Mouse (Mus musculus) lung, embryonic 14.5 days (tissue): ENCODE results near the gene Bmpr1b. TPM values are rescaled to one million over a fixed set of nuclear protein-coding genes. Genes with fewer than 3 reads are reported as not detected.

Experiments used
- ATAC-seq: fragments of 200-750 bp; cut with Nextera tagmentation; 2 replicates; pipeline ENCODE4 v1.8.0; 2017; ENCODE audit warnings: mild to moderate bottlenecking, moderate TSS enrichment, moderate library complexity; ENCODE audit not compliant: insufficient read depth
- DNase-seq: peaks from one replicate; pipeline ENCODE4 v3.0.0-alpha.2; 2015
- H3K27ac ChIP-seq: fragments of 300-500 bp; sonication (generic); 2 replicates; pipeline ENCODE4 v1.5.1; 2014; ENCODE audit warnings: low read depth, mild to moderate bottlenecking, moderate library complexity
- H3K27me3 ChIP-seq: fragments of 300-500 bp; sonication (generic); 2 replicates; pipeline ENCODE4 v1.6.1; 2014; ENCODE audit warnings: low read length, control low read depth; ENCODE audit not compliant: insufficient read depth
- H3K36me3 ChIP-seq: fragments of 300-500 bp; sonication (generic); 2 replicates; pipeline ENCODE4 v1.6.1; 2014; ENCODE audit warnings: control low read depth; ENCODE audit not compliant: insufficient read depth
- H3K4me1 ChIP-seq: fragments of 300-500 bp; sonication (generic); 2 replicates; pipeline ENCODE4 v1.6.1; 2014; ENCODE audit warnings: antibody characterized with exemption, control low read depth; ENCODE audit not compliant: insufficient read depth
- H3K4me2 ChIP-seq: fragments of 300-500 bp; sonication (generic); 2 replicates; pipeline ENCODE4 v1.6.1; 2014; ENCODE audit warnings: mild to moderate bottlenecking
- H3K4me3 ChIP-seq: fragments of 300-500 bp; sonication (generic); 2 replicates; pipeline ENCODE4 v1.5.1; 2014; ENCODE audit warnings: low read depth, low read length
- H3K9ac ChIP-seq: fragments of 300-500 bp; sonication (generic); 2 replicates; pipeline ENCODE4 v1.6.1; 2014
- H3K9me3 ChIP-seq: fragments of 300-500 bp; sonication (generic); 2 replicates; pipeline ENCODE4 v1.6.1; 2016; ENCODE audit warnings: low read depth, low read length, control low read depth
- CTCF ChIP-seq: IDR thresholded peaks from 2 replicates; pipeline ENCODE4 v1.5.1; 2016; ENCODE audit warnings: antibody characterized with exemption, low read depth
- WGBS: fragments of 180-500 bp; shearing (Covaris S2); extraction: QIAGEN DNeasy Blood & Tissue Kit; methylation state at CpG from one replicate; pipeline ENCODE4 v1.1.7; 2014; 5-methylcytosine and 5-hydroxymethylcytosine counted together
- polyA plus RNA-seq: library from polyadenylated mRNA; unstranded; fragments of >200 nt; fragmentation: Nextera tagmentation; extraction: Ambion mirVana; gene quantifications from 2 replicates; pipeline ENCODE4 v1.2.1, GENCODE M21; 2014

The Bmpr1b gene
- polyA plus RNA-seq, 1 experiment from 2014 or later = 6.7 TPM

- DNase-seq (no peak), ATAC-seq (no peak)
- Histone ChIP-seq H3K4me2 (no peak overlapping the region), H3K9ac (no peak overlapping the region), H3K9me3 (no peaks in the 10 kb centered on the region), H3K27ac (no peak overlapping the region), H3K4me3 (no peak overlapping the region), H3K4me1 (no peaks in the 10 kb centered on the region), H3K36me3 (no peaks in the 10 kb centered on the region), H3K27me3 (no peaks in the 10 kb centered on the region)
- WGBS = 58% methylated on average over 7 of the region's 7 CpGs
- no peak for TF ChIP-seq CTCF
Observed at GRCm38 (mm10) chr3:141810944-141811343, 358.3 kb downstream of the Bmpr1b start.

- H3K9me3 ChIP-seq = no peaks in the 10 kb centered on the region
- no peaks in the 10 kb centered on the region for H3K27me3 ChIP-seq
- no peak overlapping the region for H3K4me2 ChIP-seq
- ATAC-seq (no peak), DNase-seq (no peak)
- H3K4me1 ChIP-seq = no peaks in the 10 kb centered on the region
- no peak overlapping the region for H3K9ac ChIP-seq
- WGBS = 64% methylated on average over 3 of the region's 3 CpGs
- no peak overlapping the region for H3K4me3 ChIP-seq
- H3K27ac ChIP-seq = no peak overlapping the region
- no peak for TF ChIP-seq CTCF
- H3K36me3 ChIP-seq = no peaks in the 10 kb centered on the region
Observed at GRCm38 (mm10) chr3:141809581-141809980, 359.6 kb downstream of the Bmpr1b start.

GRCm38 (mm10) chr3:141804133-141804532 is 365.1 kb downstream of the Bmpr1b start:
- Histone ChIP-seq H3K4me2 (no peak overlapping the region), H3K9me3 (no peaks in the 10 kb centered on the region), H3K36me3 (peaks cover 8% of the 10 kb centered on the region; the same call in 1 of the 2 replicates), H3K9ac (no peak overlapping the region), H3K4me1 (no peaks in the 10 kb centered on the region), H3K27me3 (no peaks in the 10 kb centered on the region), H3K27ac (no peak overlapping the region), H3K4me3 (no peak overlapping the region)
- peak; percentile 76 for DNase-seq
- no peak for TF ChIP-seq CTCF
- WGBS = 63% methylated on average over 5 of the region's 5 CpGs
- no peak for ATAC-seq

- Histone ChIP-seq H3K4me2 (no peak overlapping the region), H3K4me3 (no peak overlapping the region), H3K27ac (no peak overlapping the region), H3K4me1 (no peaks in the 10 kb centered on the region), H3K27me3 (no peaks in the 10 kb centered on the region), H3K36me3 (peaks cover 16% of the 10 kb centered on the region; the same call in 1 of the 2 replicates), H3K9ac (no peak overlapping the region), H3K9me3 (no peaks in the 10 kb centered on the region)
- TF ChIP-seq CTCF = no peak
- DNase-seq (peak; percentile 84), ATAC-seq (peak; percentile 95)
- 5% methylated on average over 1 of the region's 1 CpGs for WGBS
Observed at GRCm38 (mm10) chr3:141797789-141798188, 371.4 kb downstream of the Bmpr1b start.

- H3K9me3 ChIP-seq = no peaks in the 10 kb centered on the region
- no peak overlapping the region for H3K4me3 ChIP-seq
- H3K4me1 ChIP-seq = no peaks in the 10 kb centered on the region
- no peak overlapping the region for H3K27ac ChIP-seq
- TF ChIP-seq CTCF = no peak
- H3K4me2 ChIP-seq = no peak overlapping the region
- DNase-seq (no peak), ATAC-seq (peak; percentile 70; the same call in 1 of the 2 replicates)
- H3K9ac ChIP-seq = no peak overlapping the region
- peaks cover 16% of the 10 kb centered on the region; the same call in 1 of the 2 replicates for H3K36me3 ChIP-seq
- no peaks in the 10 kb centered on the region for H3K27me3 ChIP-seq
Observed at GRCm38 (mm10) chr3:141797372-141797771, 371.9 kb downstream of the Bmpr1b start.

GRCm38 (mm10) chr3:141794371-141794770 is 374.9 kb downstream of the Bmpr1b start:
- Histone ChIP-seq H3K36me3 (peaks cover 8% of the 10 kb centered on the region; the same call in 1 of the 2 replicates), H3K4me1 (no peaks in the 10 kb centered on the region), H3K4me2 (no peak overlapping the region), H3K9me3 (no peaks in the 10 kb centered on the region), H3K9ac (no peak overlapping the region), H3K27ac (no peak overlapping the region), H3K27me3 (no peaks in the 10 kb centered on the region), H3K4me3 (no peak overlapping the region)
- peak; percentile 18 for DNase-seq
- TF ChIP-seq CTCF = no peak
- no peak for ATAC-seq
- 60% methylated on average over 3 of the region's 3 CpGs for WGBS

- no peaks in the 10 kb centered on the region for H3K9me3 ChIP-seq
- no peaks in the 10 kb centered on the region for H3K27me3 ChIP-seq
- no peak for DNase-seq
- TF ChIP-seq CTCF = no peak
- 59% methylated on average over 2 of the region's 2 CpGs for WGBS
- H3K9ac ChIP-seq = no peak overlapping the region
- H3K27ac ChIP-seq = no peak overlapping the region
- H3K4me3 ChIP-seq = no peak overlapping the region
- no peak overlapping the region for H3K4me2 ChIP-seq
- no peak for ATAC-seq
- no peaks in the 10 kb centered on the region for H3K4me1 ChIP-seq
- H3K36me3 ChIP-seq = peaks cover 8% of the 10 kb centered on the region; the same call in 1 of the 2 replicates
Observed at GRCm38 (mm10) chr3:141793755-141794154, 375.5 kb downstream of the Bmpr1b start.

- Histone ChIP-seq H3K27ac (no peak overlapping the region), H3K27me3 (no peaks in the 10 kb centered on the region), H3K9ac (no peak overlapping the region), H3K4me2 (no peak overlapping the region), H3K4me1 (no peaks in the 10 kb centered on the region), H3K36me3 (peaks cover 8% of the 10 kb centered on the region; the same call in 1 of the 2 replicates), H3K9me3 (no peaks in the 10 kb centered on the region), H3K4me3 (no peak overlapping the region)
- no peak for DNase-seq
- WGBS = 73% methylated on average over 1 of the region's 1 CpGs
- TF ChIP-seq CTCF = no peak
- no peak; the same call in 1 of the 2 replicates for ATAC-seq
Observed at GRCm38 (mm10) chr3:141792106-141792505, 377.1 kb downstream of the Bmpr1b start.
